Mouse (Mus musculus): ENCODE results near the gene Hist2h2ab. TPM values are rescaled to one million over a fixed set of nuclear protein-coding genes. Genes with fewer than 3 reads are reported as not detected.
"Not testable (repeated sequence)": the region's sequence is repeated elsewhere in the genome, so short reads cannot be mapped to it uniquely, and the experiment has no call there.

Gene Hist2h2ab
- total RNA-seq, 2 experiments from 2014 or later, result 1.9 to 2.3 TPM

GRCm38 (mm10) chr3:96231758-96232120 is 12.1 kb downstream of the Hist2h2ab start:
- intact Hi-C loops (cut with DNase I), result no loop called here

DNA sequence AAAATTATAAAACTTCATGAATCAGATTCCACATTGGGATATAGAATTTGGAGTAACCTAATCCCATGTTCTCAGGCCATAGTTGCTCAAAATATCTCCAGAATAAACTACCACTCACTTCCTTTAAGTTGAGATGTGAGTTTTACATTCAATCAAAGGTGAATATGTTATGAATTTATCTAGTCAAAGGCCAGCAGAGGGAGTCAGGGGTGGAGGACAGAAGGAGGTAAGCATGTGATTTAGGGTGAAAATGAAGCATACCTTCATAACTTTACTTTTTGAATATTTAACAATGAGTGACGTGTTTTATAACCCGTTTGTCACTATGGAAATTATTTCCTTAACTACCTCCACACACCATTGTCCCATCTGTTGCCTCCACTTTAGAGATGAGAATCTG is 15.2 kb downstream of the Hist2h2ab start:
- intact Hi-C loops (cut with DNase I), result no loop called here
- no peak for DNase-seq

More at GRCm38 (mm10) chr3:96231758-96232120, 12.1 kb downstream of the Hist2h2ab start:
- no peak for DNase-seq

DNA sequence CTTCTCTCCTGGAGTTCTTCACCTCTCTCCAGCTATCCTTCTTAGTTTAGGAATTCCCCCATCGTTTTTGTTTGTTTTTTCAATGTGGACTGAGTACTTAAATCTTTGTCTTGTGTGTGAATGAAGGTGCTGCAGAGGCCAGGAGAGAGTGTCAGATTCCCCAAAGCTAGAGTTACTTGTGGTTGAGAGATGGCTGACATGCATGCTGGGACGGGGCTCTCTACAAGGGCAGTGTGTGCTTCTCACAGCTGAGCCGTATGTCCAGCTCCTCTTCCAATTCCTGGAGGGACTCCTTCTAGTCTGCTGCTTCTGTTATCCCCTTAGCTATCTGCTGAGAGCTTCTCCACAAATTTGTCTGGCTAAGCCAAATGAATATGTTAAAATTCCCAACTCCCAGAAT is 16.2 kb downstream of the Hist2h2ab start:
- DNase-seq, result no peak
- intact Hi-C loops (cut with DNase I), result loop anchor here (2.0 kb wide), 1 partner anchor 15 kb away; the partner anchor contains the start of genes Hist2h2ac and Hist2h2be

DNA sequence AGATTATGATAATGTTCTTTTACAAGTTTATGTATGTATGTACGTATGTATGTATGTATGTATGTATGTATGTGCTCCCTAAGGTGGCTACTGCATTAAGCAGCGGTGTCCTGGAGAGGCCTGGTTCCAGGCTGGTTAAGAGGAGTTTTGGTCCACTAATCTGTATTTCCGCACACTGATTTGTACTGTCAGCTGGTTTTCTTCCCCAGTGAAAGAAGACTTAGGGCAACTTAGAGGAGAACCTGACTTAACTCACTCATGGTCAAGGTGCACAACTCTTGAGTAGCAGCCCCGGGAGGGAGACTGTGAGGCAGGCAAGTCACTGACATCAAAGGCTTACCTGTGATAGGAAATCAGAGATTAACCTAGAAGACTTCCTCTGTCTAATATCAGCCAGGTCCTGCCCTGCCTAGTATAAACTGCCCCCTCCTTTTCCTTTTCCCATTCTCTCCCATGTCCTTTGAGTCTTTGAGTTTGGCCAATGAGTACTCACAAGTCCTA is 17.2 kb downstream of the Hist2h2ab start:
- intact Hi-C loops (cut with DNase I), result loop anchor here (2.0 kb wide), 1 partner anchor 16 kb away; the partner anchor contains the start of genes Hist2h2ac and Hist2h2be
- no peak for DNase-seq

DNA sequence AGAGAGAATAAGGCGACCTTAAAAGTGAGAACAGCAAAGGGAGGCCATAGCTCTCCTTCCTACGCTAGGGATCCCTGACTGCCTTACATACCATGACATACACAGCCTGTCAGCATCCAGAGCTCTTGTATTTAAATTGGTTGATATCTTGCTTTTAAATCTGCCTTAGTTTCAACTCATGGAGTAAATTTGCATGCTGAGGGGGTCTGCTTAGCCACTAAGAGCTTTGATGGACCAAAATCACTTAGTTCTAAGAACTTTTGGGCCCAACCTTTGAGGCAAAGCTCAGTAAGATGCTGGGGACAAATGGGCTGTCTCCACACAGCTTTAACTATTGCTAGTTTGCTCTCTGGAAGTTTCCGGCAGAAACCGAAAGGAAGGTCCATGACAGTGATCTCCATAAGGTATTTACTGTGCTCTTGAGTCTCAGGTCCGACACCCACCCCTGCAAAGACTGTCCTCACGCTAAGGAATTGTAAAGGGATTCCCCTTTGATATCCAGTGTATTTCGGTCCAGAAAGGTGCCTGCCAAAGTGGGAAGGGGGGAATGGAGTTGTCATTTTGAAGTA is 17.8 kb downstream of the Hist2h2ab start:
- DNase-seq, result no peak
- intact Hi-C loops (cut with DNase I), result loop anchor here (2.0 kb wide), 1 partner anchor 17 kb away; the partner anchor contains the start of genes Hist2h2ac and Hist2h2be

- intact Hi-C loops (cut with DNase I), result loop anchor here (2.0 kb wide), 1 partner anchor 17 kb away; the partner anchor contains the start of genes Hist2h2ac and Hist2h2be
- DNase-seq, result no peak
Measured at GRCm38 (mm10) chr3:96237904-96238511, 18.3 kb downstream of the Hist2h2ab start.

GRCm38 (mm10) chr3:96238954-96239793 is 19.5 kb downstream of the Hist2h2ab start, which contains the start of gene Hist2h3c2:
TSS of gene Hist2h3c2 (minus strand) at chr3:96239127.
- peak; percentile 32 to 66 for DNase-seq
- intact Hi-C loops (cut with DNase I), result not testable (repeated sequence)

DNA sequence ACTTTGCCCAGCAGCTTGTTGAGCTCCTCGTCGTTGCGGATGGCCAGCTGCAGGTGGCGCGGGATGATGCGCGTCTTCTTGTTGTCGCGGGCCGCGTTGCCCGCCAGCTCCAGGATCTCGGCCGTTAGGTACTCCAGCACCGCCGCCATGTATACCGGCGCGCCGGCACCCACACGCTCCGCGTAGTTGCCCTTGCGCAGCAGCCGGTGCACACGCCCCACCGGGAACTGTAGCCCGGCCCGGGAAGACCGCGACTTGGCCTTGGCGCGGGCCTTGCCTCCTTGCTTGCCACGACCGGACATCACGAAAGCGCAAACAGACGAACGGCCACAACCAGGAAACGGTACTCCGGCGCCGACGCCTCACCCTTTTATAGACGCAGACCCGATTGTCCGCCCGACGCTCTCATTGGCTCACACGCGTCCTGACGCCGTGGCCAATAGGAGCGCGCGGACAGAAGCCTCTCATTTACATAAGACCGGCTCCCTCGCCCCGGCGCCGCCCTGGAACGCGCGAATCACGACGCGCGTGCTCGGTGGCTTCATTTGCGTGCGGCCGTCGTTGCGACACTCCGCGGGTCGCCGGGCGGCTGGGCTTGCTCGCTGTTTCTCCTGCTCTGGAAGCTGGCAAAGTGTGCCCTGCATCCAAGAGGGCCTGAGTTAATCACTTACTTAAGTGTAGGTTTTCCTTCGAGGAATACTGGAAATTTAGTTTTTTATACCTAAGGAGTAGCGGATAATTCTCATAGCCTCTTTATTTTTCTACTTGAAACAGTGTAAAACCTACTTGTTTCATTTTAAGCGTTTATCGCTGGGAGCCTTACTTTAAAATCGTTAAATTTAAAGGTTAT is 20.5 kb downstream of the Hist2h2ab start, which contains the start of gene Hist2h2aa2:
TSS of gene Hist2h2aa2 (minus strand) at position 328 of the 850 bp plus-strand sequence.
- peak; percentile 96 for DNase-seq
- intact Hi-C loops (cut with DNase I), result not testable (repeated sequence)

DNA sequence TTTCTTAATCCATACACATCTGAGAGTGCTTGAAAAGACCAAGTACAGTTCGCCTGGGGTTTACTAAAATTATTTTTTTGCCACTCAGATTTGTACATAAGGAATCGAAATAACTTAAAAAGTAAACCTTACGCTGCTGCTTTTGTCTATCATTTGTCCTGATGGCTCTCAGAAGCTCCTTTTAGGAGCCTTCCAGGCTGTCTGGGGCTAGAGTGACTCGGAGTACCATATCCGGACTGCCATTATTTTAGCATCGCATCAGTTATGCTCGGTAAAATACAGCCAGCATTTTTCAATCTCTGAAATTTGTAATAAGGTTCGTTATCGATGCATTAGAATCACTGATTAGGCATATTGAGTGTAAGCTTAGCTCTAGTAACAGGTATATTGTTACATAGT is 21.1 kb downstream of the Hist2h2ab start:
- DNase-seq, result no peak
- intact Hi-C loops (cut with DNase I), result no loop called here

GRCm38 (mm10) chr3:96243921-96244572 is 24.4 kb downstream of the Hist2h2ab start:
- peak in 1 of 2 experiments; percentile 18 for DNase-seq
- intact Hi-C loops (cut with DNase I), result loop anchor here (2.0 kb wide), 1 partner anchor 19 kb away; the partner anchor contains the start of gene Hist2h4

- intact Hi-C loops (cut with DNase I), result not testable (repeated sequence)
- peak; percentile 86 to 93 for DNase-seq
Measured at GRCm38 (mm10) chr3:96245003-96245886, 25.6 kb downstream of the Hist2h2ab start, which contains the start of gene Hist2h2aa1. TSS of gene Hist2h2aa1 (plus strand) at chr3:96245497.

DNA sequence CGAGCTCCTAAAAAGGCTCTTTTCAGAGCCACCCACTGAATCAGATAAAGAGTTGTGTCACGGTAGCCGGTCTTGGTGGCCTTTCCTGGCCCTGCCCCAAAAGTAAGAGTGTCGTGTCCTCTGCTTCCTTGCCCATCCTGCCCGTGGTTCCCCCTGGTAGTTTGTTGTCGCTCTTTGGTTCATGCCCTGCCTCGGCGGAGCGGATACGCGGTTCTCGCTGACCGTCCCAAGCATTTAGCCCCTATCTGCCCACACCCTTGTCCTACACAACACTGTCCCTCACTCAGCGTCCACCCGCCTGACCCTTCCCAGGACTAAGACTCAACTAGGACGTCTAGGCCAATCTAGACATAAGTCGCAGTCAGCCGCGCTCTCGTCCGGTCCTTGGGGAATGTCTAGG is 26.4 kb downstream of the Hist2h2ab start:
- DNase-seq; intact Hi-C loops (cut with DNase I): not testable (repeated sequence)

DNA sequence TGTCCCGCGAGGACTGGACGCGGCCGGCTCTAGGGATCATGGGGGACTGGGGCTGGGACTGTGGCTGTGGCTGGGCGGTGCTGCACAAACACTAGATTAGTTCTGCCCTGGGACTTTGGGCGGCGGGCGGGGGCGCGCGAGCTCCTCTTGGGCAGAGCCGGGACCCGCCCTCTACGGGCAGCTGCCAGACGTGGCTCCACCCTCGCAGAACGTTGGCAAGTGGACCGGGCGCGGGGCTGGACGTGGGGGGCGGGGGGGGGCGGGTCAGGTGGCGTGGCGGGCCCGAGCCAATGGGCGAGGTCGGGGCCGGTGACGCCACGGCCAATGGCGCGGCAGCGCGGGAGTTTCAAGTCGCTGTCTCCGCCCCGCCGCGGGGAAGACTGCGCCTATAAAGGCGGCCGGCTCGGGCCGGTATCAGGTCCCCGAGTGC is 26.8 kb downstream of the Hist2h2ab start, which contains the start of gene Hist2h3c1:
TSS of gene Hist2h3c1 (plus strand) at position 259 of the 430 bp plus-strand sequence.
- intact Hi-C loops (cut with DNase I); DNase-seq: not testable (repeated sequence)

DNA sequence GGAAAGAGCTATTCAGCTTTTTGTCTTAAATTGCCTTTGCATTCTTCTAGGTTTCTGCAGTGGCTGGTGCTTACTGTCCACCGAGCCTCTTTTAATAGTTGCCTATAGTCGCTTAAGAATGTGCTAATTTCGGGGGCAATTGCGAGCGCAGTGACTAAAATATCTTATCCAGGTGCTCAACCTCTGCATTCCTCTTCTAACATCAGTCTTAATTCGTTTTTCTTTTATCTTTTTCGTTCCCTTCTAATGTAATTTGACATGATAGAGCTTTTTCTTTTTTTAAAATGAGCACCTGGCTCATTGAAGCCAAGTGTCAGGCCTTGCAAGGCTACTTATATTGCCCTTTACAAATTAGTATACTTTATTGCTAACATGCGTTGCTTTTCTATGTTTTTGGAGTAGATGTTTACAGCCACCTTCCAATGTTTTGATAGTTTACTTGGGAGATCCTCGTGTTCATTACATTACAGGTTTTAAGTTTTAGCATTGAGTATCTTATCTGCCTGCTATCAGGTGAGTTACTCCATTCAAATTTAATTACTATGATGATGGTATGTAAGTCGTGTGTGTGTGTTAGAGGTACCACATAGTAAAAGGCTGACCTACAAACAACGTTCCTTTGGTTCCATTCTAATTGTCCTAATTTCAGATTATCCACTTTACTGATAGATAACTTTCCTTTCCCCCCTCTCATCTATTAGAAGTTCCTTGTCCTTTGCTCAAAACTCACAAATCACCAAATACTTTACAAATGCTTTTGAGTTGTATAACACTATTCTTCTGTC is 27.9 kb downstream of the Hist2h2ab start:
- DNase-seq, result no peak
- intact Hi-C loops (cut with DNase I), result no loop called here

DNA sequence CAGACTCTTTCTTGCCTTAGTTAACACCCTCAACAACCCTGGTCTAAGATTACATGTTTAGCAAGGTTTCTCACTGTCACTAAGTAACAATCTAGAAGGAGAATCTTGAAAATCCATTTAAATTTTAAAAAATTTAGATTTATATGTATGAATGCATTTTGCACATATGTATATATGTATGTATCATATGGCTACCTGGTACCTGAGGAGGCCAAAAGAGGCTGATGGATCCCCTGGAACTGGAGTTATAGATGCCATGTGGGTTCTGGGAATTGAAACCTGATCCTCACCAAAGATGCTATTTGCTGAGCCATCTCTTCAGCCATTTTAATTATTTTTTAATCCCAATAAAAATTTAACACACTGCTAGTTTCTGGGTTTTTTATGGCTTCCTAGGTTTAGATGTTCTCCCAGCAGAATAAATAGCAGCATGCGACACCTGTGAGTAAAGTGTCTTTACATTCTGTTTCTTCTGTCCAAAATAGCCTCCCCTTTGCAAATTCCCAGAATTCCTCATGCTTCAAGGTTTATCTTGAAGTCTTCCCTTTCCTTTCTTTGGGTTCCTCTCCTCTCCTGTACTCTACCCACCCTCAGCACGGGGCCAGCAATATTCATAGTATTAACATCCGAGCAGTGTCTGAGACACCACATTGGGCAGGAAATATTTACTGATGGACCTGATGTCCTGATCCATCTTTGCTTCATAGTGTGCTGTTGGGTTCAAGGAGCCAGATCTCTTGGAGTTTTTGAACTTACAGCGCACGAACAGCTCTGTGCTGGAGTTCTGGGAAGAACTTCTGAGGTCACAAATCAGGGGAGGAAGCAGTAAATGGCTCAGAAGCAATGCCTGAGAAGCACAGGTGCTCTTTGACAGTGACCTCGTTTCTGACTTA is 28.7 kb downstream of the Hist2h2ab start:
- no peak for DNase-seq
- intact Hi-C loops (cut with DNase I), result no loop called here

GRCm38 (mm10) chr3:96249034-96249345 is 29.3 kb downstream of the Hist2h2ab start:
- intact Hi-C loops (cut with DNase I), result no loop called here
- DNase-seq, result no peak
